Mouse (Mus musculus): ENCODE measurements around the gene Ppip5k2. TPM values are rescaled to one million over a fixed set of nuclear protein-coding genes. Genes with fewer than 3 reads are reported as not detected.
"Not testable (repeated sequence)": the region's sequence is repeated elsewhere in the genome, so short reads cannot be mapped to it uniquely, and the experiment has no call there.

The Ppip5k2 gene
- polyA plus RNA-seq, 1 experiment, result 65.7 TPM

GRCm38 (mm10) chr1:97773973-97774372, 3.8 kb upstream of the Ppip5k2 start:
- no peak for DNase-seq (ENCODE audit: low read depth)
- TF ChIP-seq POLR2A (IDR thresholded peaks at IDR 0.05; ENCODE audit: borderline replicate concordance, extremely low read depth, insufficient read depth, insufficient read length, poor library complexity, severe bottlenecking), result no peak
- no peak for TF ChIP-seq CTCF (IDR thresholded peaks at IDR 0.05; ENCODE audit: borderline replicate concordance, extremely low read depth, insufficient read depth, insufficient read length)

- DNase-seq (ENCODE audit: low read depth), result no peak
- no peak for TF ChIP-seq CTCF (IDR thresholded peaks at IDR 0.05; ENCODE audit: borderline replicate concordance, extremely low read depth, insufficient read depth, insufficient read length)
Observed at GRCm38 (mm10) chr1:97773362-97773761, 3.2 kb upstream of the Ppip5k2 start.

GRCm38 (mm10) chr1:97771727-97772126, 1.5 kb upstream of the Ppip5k2 start:
- DNase-seq (ENCODE audit: low read depth), result no peak
- TF ChIP-seq POLR2A (IDR thresholded peaks at IDR 0.05; ENCODE audit: borderline replicate concordance, extremely low read depth, insufficient read depth, insufficient read length, poor library complexity, severe bottlenecking) (no peak), CTCF (IDR thresholded peaks at IDR 0.05; ENCODE audit: borderline replicate concordance, extremely low read depth, insufficient read depth, insufficient read length) (no peak)

GRCm38 (mm10) chr1:97771118-97771517, 907 bp upstream of the Ppip5k2 start:
- DNase-seq (ENCODE audit: low read depth), result no peak
- TF ChIP-seq CTCF (IDR thresholded peaks at IDR 0.05; ENCODE audit: borderline replicate concordance, extremely low read depth, insufficient read depth, insufficient read length) (no peak), POLR2A (IDR thresholded peaks at IDR 0.05; ENCODE audit: borderline replicate concordance, extremely low read depth, insufficient read depth, insufficient read length, poor library complexity, severe bottlenecking) (no peak)

- TF ChIP-seq POLR2A (IDR thresholded peaks at IDR 0.05; ENCODE audit: borderline replicate concordance, extremely low read depth, insufficient read depth, insufficient read length, poor library complexity, severe bottlenecking), result no peak
- no peak for TF ChIP-seq CTCF (IDR thresholded peaks at IDR 0.05; ENCODE audit: borderline replicate concordance, extremely low read depth, insufficient read depth, insufficient read length)
- peak; percentile 65 for DNase-seq (ENCODE audit: low read depth)
Observed at GRCm38 (mm10) chr1:97769294-97769903, 812 bp downstream of the Ppip5k2 start.

GRCm38 (mm10) chr1:97768906-97769293, 1.3 kb downstream of the Ppip5k2 start:
- DNase-seq (ENCODE audit: low read depth), result no peak
- no peak for TF ChIP-seq POLR2A (IDR thresholded peaks at IDR 0.05; ENCODE audit: borderline replicate concordance, extremely low read depth, insufficient read depth, insufficient read length, poor library complexity, severe bottlenecking)
- no peak for TF ChIP-seq CTCF (IDR thresholded peaks at IDR 0.05; ENCODE audit: borderline replicate concordance, extremely low read depth, insufficient read depth, insufficient read length)

- peak; percentile 5 for DNase-seq (ENCODE audit: low read depth)
Observed at GRCm38 (mm10) chr1:97768089-97768488, 2.1 kb downstream of the Ppip5k2 start.

GRCm38 (mm10) chr1:97765712-97766111, 4.5 kb downstream of the Ppip5k2 start:
- not testable (repeated sequence) for DNase-seq (ENCODE audit: low read depth)

More at GRCm38 (mm10) chr1:97768089-97768488, 2.1 kb downstream of the Ppip5k2 start:
- TF ChIP-seq POLR2A (IDR thresholded peaks at IDR 0.05; ENCODE audit: borderline replicate concordance, extremely low read depth, insufficient read depth, insufficient read length, poor library complexity, severe bottlenecking) (no peak), CTCF (IDR thresholded peaks at IDR 0.05; ENCODE audit: borderline replicate concordance, extremely low read depth, insufficient read depth, insufficient read length) (no peak)

GRCm38 (mm10) chr1:97761477-97761876, 8.7 kb downstream of the Ppip5k2 start:
- TF ChIP-seq POLR2A (IDR thresholded peaks at IDR 0.05; ENCODE audit: borderline replicate concordance, extremely low read depth, insufficient read depth, insufficient read length, poor library complexity, severe bottlenecking) (no peak), CTCF (IDR thresholded peaks at IDR 0.05; ENCODE audit: borderline replicate concordance, extremely low read depth, insufficient read depth, insufficient read length) (no peak)
- peak; percentile 11 for DNase-seq (ENCODE audit: low read depth)

- no peak for TF ChIP-seq POLR2A (IDR thresholded peaks at IDR 0.05; ENCODE audit: borderline replicate concordance, extremely low read depth, insufficient read depth, insufficient read length, poor library complexity, severe bottlenecking)
- no peak for TF ChIP-seq CTCF (IDR thresholded peaks at IDR 0.05; ENCODE audit: borderline replicate concordance, extremely low read depth, insufficient read depth, insufficient read length)
- DNase-seq (ENCODE audit: low read depth), result no peak
Observed at GRCm38 (mm10) chr1:97760598-97760997, 9.6 kb downstream of the Ppip5k2 start.

GRCm38 (mm10) chr1:97759841-97760240, 10.4 kb downstream of the Ppip5k2 start:
- TF ChIP-seq CTCF (IDR thresholded peaks at IDR 0.05; ENCODE audit: borderline replicate concordance, extremely low read depth, insufficient read depth, insufficient read length) (no peak), POLR2A (IDR thresholded peaks at IDR 0.05; ENCODE audit: borderline replicate concordance, extremely low read depth, insufficient read depth, insufficient read length, poor library complexity, severe bottlenecking) (no peak)
- DNase-seq (ENCODE audit: low read depth), result no peak

- DNase-seq (ENCODE audit: low read depth), result no peak
- TF ChIP-seq POLR2A (IDR thresholded peaks at IDR 0.05; ENCODE audit: borderline replicate concordance, extremely low read depth, insufficient read depth, insufficient read length, poor library complexity, severe bottlenecking) (no peak), CTCF (IDR thresholded peaks at IDR 0.05; ENCODE audit: borderline replicate concordance, extremely low read depth, insufficient read depth, insufficient read length) (no peak)
Observed at GRCm38 (mm10) chr1:97754392-97754791, 15.8 kb downstream of the Ppip5k2 start.

GRCm38 (mm10) chr1:97753216-97753615, 17.0 kb downstream of the Ppip5k2 start:
- TF ChIP-seq POLR2A (IDR thresholded peaks at IDR 0.05; ENCODE audit: borderline replicate concordance, extremely low read depth, insufficient read depth, insufficient read length, poor library complexity, severe bottlenecking) (no peak), CTCF (IDR thresholded peaks at IDR 0.05; ENCODE audit: borderline replicate concordance, extremely low read depth, insufficient read depth, insufficient read length) (no peak)
- no peak for DNase-seq (ENCODE audit: low read depth)
